Mouse (Mus musculus): ENCODE data around the gene Wdfy3.

GRCm38 (mm10) chr5:101935893-101936292, 133.8 kb downstream of the Wdfy3 start:
- TF ChIP-seq POLR2A (IDR thresholded peaks at IDR 0.05; ENCODE audit: insufficient read depth, low read depth, low read length) = no peak
- TF ChIP-seq CTCF (IDR thresholded peaks at IDR 0.05; ENCODE audit: insufficient read depth, low read depth, low read length) = no peak

All from olfactory bulb, adult 2 months (tissue).